Mouse (Mus musculus) gastrocnemius, adult 18-20 months (tissue): ENCODE data around the gene Grin2c. TPM values are rescaled to one million over a fixed set of nuclear protein-coding genes. Genes with fewer than 3 reads are reported as not detected.

ENCODE experiments used
- DNase-seq: peaks from one replicate; pipeline ENCODE4 v3.0.0; 2021; ENCODE audit warnings: low spot score
- long read RNA-seq, 2 experiments: library from polyadenylated mRNA; stranded (forward); transcript quantifications; one replicate each; pipeline ENCODE4 v2.0.0; 2021
- total RNA-seq, 2 experiments: library from RNA; stranded (reverse); gene quantifications; 2 replicates each; pipeline ENCODE4 v1.2.3; 2021

Gene Grin2c
- under 1 TPM; 0.05 to 0.14 TPM for total RNA-seq
- long read RNA-seq, experiment 1: 0 reads
- long read RNA-seq, experiment 2: 0 reads

GRCm38 (mm10) chr11:115267061-115267883 is at the start of gene Grin2c:
TSS of gene Grin2c (minus strand) at chr11:115267243.
- DNase-seq: no peak

- DNase-seq: no peak
Observed at GRCm38 (mm10) chr11:115314249-115314648, 47.2 kb upstream of the Grin2c start.

GRCm38 (mm10) chr11:115308781-115309180 is 41.7 kb upstream of the Grin2c start:
- no peak for DNase-seq

- no peak for DNase-seq
Observed at GRCm38 (mm10) chr11:115306863-115307262, 39.8 kb upstream of the Grin2c start, which contains the start of gene Otop2. TSS of gene Otop2 (plus strand) at chr11:115307163.

DNA sequence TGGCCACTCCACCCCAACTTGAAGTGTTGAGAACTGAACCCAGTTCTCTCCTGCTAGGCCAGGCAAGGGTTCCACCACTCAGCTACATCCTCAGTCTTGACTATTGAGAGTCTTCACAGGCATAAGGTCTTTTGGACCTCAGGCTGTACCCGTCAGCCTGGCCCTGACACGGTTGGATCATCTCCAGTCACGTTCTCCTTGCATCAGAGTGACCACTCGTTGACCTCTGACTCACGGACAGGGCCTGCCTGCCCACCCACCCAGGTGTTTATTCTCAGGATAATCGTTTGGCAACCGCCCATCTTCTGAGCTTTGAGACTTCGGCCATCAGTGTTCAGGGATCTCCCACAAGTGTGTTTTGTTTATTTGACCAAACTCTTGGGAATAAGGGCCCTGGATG is 36.1 kb upstream of the Grin2c start:
- DNase-seq: no peak

GRCm38 (mm10) chr11:115301351-115301750 is 34.3 kb upstream of the Grin2c start:
- DNase-seq: no peak

DNA sequence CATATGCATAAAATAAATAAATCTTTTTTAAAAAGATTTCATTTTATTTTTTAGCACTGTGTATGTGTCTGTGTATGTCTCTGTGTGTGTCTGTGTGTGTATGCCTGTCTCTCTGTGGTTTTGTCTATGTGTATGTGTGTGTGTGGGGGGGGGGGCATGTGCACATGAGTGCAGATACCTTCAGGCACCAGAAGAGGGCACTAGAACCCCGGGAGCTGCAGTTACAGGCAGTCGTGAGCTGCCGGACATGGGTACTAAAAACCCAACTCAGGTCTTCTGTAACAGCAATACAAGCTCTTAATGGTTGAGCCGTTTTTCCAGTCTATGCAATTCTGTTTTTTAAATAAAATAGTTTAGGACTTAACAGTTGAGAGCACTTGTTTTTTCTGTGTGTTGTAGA is 33.7 kb upstream of the Grin2c start:
- no peak for DNase-seq

GRCm38 (mm10) chr11:115298160-115298559 is 31.1 kb upstream of the Grin2c start:
- DNase-seq: no peak

DNA sequence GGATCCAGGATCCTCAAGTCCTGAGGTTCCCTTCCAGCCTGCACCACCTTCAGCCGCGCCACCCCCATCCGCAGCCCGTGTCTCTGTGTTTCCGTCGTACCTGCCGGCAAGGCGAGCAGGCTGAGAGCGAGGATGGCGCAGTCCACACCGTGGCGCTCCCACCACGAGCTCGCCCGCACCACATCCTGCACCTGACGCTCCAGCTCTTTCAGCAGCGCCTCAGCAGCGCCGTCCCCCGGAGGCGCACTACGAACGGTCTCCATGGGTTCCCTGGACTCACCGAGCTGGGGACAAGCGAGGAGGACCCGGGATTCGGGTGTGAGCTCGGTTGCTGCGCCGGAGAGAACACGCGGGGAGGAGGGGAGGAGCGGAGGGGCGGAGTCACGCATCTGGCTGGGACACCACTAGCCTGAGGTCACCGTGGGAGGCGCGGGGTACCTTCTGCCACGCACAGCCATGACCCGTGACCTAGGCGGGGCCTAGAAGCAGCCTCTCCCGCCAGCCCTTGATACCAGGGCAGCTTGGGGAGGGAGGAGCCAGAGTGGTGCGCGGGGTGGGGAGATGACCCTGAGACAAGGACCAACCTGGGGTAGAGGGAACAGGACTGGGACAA is 30.3 kb upstream of the Grin2c start, which contains the start of gene Fads6:
Gene Fads6, minus strand, starts transcription at position 450 of the 613 bp plus-strand sequence.
- peak; percentile 63 for DNase-seq

GRCm38 (mm10) chr11:115296471-115297210 is 29.6 kb upstream of the Grin2c start:
- no peak for DNase-seq

DNA sequence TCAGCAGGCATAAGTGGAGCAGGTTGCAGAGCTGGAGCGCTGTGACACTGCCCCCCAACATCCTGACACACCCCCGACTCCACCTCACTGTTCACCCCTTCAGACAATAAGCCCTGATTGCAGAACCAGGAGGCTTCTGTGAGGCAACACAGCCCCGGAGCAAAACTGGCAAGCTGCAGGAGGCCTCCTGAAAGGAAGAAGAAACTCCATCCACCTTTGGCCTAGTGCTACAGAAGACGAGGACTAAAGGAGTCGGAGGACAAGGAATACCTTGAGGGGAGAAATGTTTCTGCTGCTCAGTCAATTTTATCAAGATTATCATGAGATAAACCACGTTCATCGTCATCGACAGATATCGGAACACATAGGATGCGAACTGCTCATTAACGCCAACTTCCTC is 28.9 kb upstream of the Grin2c start:
- DNase-seq: no peak

DNA sequence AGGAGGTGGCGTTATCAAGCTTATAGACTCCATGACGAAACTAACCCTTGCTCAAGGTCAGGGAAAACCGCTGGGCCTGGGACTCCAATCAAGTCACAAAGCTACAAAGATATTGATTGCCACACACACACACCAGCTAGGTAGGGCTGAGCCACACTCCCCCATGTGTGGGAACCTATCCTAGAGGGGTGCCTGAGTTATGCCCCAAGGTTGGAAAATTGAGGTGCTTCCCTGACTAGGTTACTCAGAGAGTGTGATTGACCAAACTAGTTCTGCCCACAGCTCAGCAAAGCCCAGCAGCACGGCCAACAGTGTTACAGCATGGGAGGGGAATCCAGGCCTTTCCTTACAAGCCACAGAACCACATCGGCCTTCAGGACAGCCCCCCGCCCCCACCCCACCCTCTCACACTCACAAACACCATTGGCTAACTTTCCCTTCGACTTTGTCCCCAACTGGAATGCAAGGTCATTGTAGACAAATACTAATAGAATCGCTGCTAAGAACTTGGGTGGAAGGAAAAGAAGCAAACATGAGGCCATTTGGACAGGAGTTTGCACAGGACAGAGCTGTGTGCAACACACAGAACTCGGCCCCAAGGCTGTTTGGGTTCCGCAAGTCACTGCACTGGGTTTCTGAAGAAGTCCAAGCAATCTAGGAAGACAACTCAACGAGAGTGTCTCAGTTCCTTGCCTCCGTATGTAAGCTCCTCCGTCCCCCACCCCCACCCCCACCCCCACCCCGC is 25.8 kb upstream of the Grin2c start:
- no peak for DNase-seq

DNA sequence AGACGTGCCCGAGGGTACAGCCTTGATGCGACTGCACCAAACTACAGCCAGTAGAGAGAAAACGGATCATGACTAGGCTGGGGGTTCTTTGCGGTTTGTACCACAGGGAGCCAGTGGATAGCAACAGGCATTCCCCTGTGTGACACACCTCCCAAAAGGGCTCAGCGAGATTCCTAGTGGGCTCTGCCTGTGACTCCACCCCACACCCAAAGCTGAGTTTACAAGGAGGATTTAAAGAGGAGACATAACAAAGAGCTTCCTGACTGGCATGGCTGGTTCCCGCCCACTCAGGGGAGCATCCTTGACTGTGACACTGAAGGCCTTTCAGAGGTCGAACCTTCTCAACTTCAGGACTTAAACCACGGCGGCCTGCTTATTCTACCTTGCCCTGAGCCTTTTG is 24.5 kb upstream of the Grin2c start:
- DNase-seq: no peak

GRCm38 (mm10) chr11:115290919-115291318 is 23.9 kb upstream of the Grin2c start:
- DNase-seq: peak; percentile 87

DNA sequence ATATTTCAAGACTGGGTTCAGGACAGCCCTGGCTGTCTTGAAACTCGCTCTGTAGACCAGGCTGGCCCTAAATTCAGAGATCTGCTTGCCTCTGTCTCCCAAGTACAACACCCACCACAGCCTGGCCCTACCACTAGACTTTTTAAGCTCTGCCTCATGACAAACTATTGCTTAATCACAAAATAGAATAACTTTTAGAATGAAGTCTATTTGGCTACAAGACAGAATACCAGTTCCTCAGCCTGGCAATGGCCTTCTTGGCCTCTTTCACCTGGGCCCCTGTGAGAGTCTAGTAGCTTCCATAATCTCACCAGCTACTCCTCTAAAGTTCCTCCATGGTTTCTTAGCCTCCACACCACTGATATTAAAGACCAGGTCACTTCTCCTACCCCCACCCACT is 23.3 kb upstream of the Grin2c start:
- DNase-seq: no peak

GRCm38 (mm10) chr11:115289885-115290284 is 22.8 kb upstream of the Grin2c start:
- DNase-seq: no peak

DNA sequence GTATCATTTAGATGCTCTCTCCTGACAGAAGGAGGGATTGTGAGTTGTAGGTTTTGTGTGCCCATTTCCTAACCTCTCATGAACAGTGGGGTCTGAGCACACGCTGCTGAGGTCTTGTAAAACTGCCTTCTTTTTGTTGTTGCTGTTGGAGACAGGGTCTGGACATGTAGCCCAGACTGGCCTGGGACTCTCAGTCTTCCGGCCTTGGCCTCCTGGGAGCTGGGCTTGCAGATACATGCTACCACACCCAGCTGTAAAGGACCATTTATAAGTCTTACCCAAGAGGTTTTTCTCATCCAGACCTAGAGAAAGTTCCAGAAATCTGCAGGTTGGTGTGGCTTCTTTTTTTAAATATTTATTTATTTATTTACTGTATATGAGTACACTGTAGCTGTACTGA is 21.3 kb upstream of the Grin2c start:
- no peak for DNase-seq

DNA sequence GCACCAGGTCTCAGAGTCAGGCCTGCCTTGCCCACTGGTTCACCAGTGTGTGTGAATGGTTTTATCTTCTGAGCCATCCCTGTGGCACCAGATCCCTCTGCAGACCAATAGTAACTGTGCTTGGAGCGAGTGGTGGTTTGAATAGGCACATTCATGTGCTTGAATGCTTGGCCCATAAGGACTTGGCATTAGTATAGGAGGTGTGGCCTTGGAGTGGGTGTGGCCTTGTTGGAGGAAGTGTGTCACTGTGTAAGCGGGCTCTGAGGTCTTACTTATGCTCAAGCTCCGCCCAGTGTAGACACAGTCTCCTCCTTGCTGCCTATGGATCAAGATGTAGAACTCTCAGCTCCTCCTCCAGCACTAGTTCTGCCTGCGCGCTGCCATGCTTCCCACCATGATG is 20.3 kb upstream of the Grin2c start:
- DNase-seq: no peak

DNA sequence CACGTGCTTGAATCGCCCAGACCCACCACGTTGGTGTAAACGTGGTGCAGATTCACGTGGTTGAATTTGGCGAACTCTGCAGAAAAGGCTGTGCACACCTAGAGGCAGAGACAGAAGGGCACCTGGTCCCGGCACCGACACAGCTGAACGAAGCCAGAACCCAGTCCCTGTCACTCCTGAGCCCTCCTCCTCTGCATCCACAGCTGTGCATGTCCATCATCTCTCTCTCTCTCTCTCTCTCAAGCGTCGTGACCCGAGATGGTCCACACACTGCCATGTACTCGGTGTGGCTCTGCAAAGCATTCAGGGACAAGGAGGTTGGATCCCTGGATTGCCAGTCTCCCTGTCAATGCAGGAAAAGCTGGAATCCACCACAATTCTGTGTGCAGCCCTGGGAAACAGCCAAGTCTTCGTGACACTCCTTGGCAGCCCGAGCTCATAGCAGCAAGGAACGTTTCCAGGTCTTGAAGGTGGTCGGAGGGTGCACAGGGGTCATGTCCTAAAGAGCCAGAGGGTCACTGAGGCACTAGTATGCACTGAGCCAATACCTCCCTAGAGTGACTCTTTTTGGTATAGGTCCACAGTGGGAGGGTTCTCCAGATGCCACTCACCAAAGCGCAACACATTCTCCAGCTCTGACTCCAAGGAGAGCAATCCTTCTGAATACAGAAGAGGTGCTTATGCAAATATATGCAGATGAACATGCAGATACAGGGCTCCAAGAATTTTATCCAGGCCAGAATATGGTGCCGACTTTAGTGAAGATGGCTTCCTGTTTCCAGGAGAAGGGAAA is 19.4 kb upstream of the Grin2c start:
- DNase-seq: peak; percentile 70

GRCm38 (mm10) chr11:115285282-115285681 is 18.2 kb upstream of the Grin2c start:
- no peak for DNase-seq
